Mouse (Mus musculus) embryo, embryonic 9.5 days (tissue): ENCODE results near the gene Ldlrad3.

Experiments
- DNase-seq: peaks from one replicate; pipeline ENCODE4 v3.0.0-alpha.2; 2017; ENCODE audit errors: extremely low spot score

Ldlrad3 gene

DNA sequence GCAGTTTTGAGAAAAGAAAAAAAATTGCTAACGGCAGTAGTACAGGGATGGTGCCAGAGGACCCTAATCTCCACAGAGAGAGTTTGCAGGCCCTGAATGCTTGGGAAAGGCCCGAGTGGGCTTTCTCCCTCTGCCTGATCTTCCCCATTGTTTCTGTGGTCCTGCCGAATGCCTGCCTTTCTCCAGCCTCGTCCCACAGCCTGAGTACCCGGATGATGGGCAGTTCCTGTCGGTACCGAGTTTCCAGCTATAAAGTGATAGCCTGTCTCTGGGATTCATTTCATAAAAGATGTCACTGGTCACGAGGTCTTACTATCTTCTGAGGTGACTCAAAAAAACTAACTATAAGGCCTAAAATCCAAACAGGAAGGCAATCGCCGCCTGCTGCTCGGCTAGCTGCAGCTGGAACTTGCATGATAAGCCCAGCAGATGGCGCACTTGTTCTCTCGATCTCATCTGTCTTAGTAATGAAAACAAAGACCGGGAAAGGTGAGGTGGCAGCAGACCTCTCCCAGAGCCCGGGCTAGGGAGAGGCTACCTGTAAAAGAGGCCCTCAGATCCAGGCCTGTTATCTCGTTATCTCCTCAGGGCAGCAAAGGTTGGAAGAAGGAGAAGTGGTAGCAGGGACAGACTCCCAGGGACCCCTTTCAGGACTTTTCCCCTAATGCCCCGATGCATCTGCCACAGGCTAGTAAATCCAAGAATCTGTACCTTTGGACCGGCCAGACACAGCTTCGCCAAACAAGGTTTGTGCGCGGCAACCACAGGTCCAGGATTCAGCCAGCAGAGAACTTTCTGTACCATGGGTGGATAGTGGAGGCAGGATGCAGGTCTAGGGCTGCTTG lies 280.4 kb downstream of the Ldlrad3 start:
- peak; percentile 83 for DNase-seq

DNA sequence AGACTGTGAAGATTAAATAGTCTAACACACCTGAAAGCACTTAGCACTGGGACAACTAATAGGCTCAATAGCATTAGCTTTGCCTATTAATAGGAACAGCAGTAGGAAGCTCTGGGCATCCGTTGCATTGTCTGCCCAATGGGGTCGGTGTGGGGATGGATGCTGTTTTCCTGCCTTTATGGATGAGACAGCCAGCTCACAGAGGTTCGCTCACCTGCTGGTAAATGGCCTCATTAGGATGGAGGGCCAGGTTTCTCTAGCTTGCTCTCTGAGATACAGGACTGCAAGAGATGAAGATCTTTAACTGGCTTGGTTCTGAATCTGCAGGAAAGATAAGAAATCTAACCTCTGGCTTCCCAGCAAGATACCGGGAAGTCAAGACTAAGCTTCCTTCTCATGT lies 284.0 kb downstream of the Ldlrad3 start:
- DNase-seq: no peak
